Mouse (Mus musculus) C2C12 (cell line): Measurements from ENCODE around the gene Myo6. TPM values are rescaled to one million over a fixed set of nuclear protein-coding genes. Genes with fewer than 3 reads are reported as not detected.

Experiments used
- H3K27me3 ChIP-seq: one replicate; pipeline ENCODE4 v1.6.1; 2011; ENCODE audit not compliant: control insufficient read depth, insufficient read depth, insufficient read length
- H3K36me3 ChIP-seq: one replicate; pipeline ENCODE4 v1.6.1; 2011; ENCODE audit not compliant: control insufficient read depth, insufficient read depth
- H3K4me3 ChIP-seq: one replicate; pipeline ENCODE4 v1.5.1; 2011; ENCODE audit warnings: mild to moderate bottlenecking, control low read depth; ENCODE audit not compliant: poor library complexity, insufficient read depth, severe bottlenecking
- H3K79me2 ChIP-seq: one replicate; pipeline ENCODE4 v1.6.1; 2011; ENCODE audit not compliant: control insufficient read depth, insufficient read depth
- H3K79me3 ChIP-seq: one replicate; pipeline ENCODE4 v1.6.1; 2011; ENCODE audit warnings: low read depth, control low read depth
- H3ac ChIP-seq: one replicate; pipeline ENCODE3; 2011; ENCODE audit warnings: low read depth; ENCODE audit not compliant: control insufficient read depth, insufficient read length
- CEBPB ChIP-seq: IDR thresholded peaks from one replicate; pipeline ENCODE4 v1.6.1; 2011; ENCODE audit warnings: low read depth, mild to moderate bottlenecking, control low read depth, moderate library complexity
- CTCF ChIP-seq: IDR thresholded peaks from one replicate; pipeline ENCODE4 v1.5.1; 2011; ENCODE audit not compliant: control insufficient read depth, insufficient read depth, insufficient read length
- FOSL1 ChIP-seq: IDR thresholded peaks from one replicate; pipeline ENCODE4 v1.8.0; 2011; ENCODE audit warnings: mild to moderate bottlenecking, low read length; ENCODE audit not compliant: poor library complexity, insufficient read depth, severe bottlenecking
- MAX ChIP-seq: IDR thresholded peaks from one replicate; pipeline ENCODE4 v1.6.1; 2011; ENCODE audit warnings: mild to moderate bottlenecking, control low read depth
- MYOD1 ChIP-seq: IDR thresholded peaks from one replicate; pipeline ENCODE4 v1.6.1; 2011; ENCODE audit warnings: low read depth; ENCODE audit not compliant: control insufficient read depth, insufficient read length
- MYOG ChIP-seq: IDR thresholded peaks from one replicate; pipeline ENCODE4 v1.6.1; 2011; ENCODE audit not compliant: control insufficient read depth, insufficient read length; ENCODE audit errors: extremely low read depth
- USF1 ChIP-seq: IDR thresholded peaks from one replicate; pipeline ENCODE4 v1.6.1; 2011; ENCODE audit warnings: low read depth, mild to moderate bottlenecking, control low read depth, moderate library complexity
- polyA plus RNA-seq: library from polyadenylated mRNA; unstranded; fragments of >200 nt; fragmentation: generic; extraction: Trizol; gene quantifications from one replicate; pipeline ENCODE4 v1.2.1, GENCODE M21; 2012; ENCODE audit warnings: missing spikeins

The Myo6 gene
- polyA plus RNA-seq, 1 experiment = 1.3 TPM

- Histone ChIP-seq H3K79me3 (no peaks in the 10 kb centered on the region), H3K79me2 (no peaks in the 10 kb centered on the region), H3K4me3 (no peak overlapping the region), H3K27me3 (no peaks in the 10 kb centered on the region), H3ac (no peak overlapping the region), H3K36me3 (no peaks in the 10 kb centered on the region)
- TF ChIP-seq MYOG (no peak), USF1 (no peak), MAX (no peak), CTCF (no peak), FOSL1 (no peak), MYOD1 (no peak), CEBPB (no peak)
Measured at GRCm38 (mm10) chr9:80280724-80281123, 115.9 kb downstream of the Myo6 start.

GRCm38 (mm10) chr9:80282426-80282825 lies 117.6 kb downstream of the Myo6 start:
- H3K36me3 ChIP-seq = no peaks in the 10 kb centered on the region
- no peaks in the 10 kb centered on the region for H3K79me2 ChIP-seq
- H3ac ChIP-seq = no peak overlapping the region
- TF ChIP-seq MYOG (no peak), FOSL1 (no peak), USF1 (no peak), CEBPB (no peak), MYOD1 (no peak), CTCF (no peak)
- H3K27me3 ChIP-seq = no peaks in the 10 kb centered on the region
- no peak overlapping the region for H3K4me3 ChIP-seq
- no peaks in the 10 kb centered on the region for H3K79me3 ChIP-seq

- no peak for TF ChIP-seq MAX
- no peak for TF ChIP-seq CTCF
- no peak for TF ChIP-seq MYOD1
- no peak for TF ChIP-seq USF1
- TF ChIP-seq CEBPB = no peak
- no peak for TF ChIP-seq MYOG
- no peak for TF ChIP-seq FOSL1
- H3K27me3 ChIP-seq = no peaks in the 10 kb centered on the region
- no peak overlapping the region for H3K4me3 ChIP-seq
- H3K79me3 ChIP-seq = no peaks in the 10 kb centered on the region
- no peak overlapping the region for H3ac ChIP-seq
- H3K36me3 ChIP-seq = no peaks in the 10 kb centered on the region
- H3K79me2 ChIP-seq = no peaks in the 10 kb centered on the region
Measured at GRCm38 (mm10) chr9:80284539-80285174, 119.8 kb downstream of the Myo6 start.

DNA sequence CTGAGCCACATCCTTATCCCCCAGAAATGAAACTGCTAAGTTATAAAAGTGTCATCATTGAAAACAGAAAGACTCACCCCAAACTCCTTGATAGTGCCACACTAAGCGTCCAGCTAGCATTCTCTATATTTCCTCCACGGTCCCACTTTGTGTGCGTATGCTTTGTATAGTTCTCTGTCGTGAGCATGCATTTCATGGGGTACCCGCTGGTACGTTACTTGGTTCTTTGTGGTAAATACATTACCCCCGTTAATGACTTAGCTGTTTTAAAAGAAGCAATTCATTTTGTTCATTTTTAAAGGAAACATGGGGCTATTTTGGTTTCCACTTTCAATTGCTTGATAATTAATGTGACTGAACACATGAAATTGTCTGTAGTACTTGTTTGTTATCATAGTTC lies 122.0 kb downstream of the Myo6 start:
- no peaks in the 10 kb centered on the region for H3K79me2 ChIP-seq
- H3K36me3 ChIP-seq = no peaks in the 10 kb centered on the region
- no peak overlapping the region for H3K4me3 ChIP-seq
- no peaks in the 10 kb centered on the region for H3K27me3 ChIP-seq
- TF ChIP-seq MYOD1 (no peak), MYOG (no peak), USF1 (no peak)
- no peaks in the 10 kb centered on the region for H3K79me3 ChIP-seq
- H3ac ChIP-seq = no peak overlapping the region

DNA sequence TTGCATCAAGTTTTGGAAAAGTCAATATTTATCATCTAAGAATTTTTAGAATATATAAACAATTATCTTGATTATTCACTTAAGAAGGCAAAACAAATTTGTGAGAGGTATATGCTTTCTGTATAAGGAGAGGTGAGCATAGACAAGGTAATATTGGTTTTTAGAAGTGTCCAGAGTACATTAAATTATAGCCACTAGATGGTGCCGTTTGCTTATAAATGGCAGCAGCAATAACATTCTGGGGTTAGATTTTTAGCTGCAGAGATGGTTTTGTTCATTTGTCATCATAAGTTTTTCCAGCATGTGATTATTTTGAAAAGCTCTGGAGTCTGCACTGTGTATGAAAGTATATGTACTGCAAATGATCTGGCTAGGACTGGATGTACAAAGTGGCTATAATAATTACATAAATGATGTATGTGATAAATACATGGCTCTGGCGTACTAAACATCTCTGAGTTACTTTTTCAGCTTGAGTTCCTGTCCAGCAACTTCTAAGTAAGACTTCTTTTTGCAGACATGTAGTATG lies 128.3 kb downstream of the Myo6 start:
- H3K79me3 ChIP-seq = no peaks in the 10 kb centered on the region
- no peak overlapping the region for H3K4me3 ChIP-seq

DNA sequence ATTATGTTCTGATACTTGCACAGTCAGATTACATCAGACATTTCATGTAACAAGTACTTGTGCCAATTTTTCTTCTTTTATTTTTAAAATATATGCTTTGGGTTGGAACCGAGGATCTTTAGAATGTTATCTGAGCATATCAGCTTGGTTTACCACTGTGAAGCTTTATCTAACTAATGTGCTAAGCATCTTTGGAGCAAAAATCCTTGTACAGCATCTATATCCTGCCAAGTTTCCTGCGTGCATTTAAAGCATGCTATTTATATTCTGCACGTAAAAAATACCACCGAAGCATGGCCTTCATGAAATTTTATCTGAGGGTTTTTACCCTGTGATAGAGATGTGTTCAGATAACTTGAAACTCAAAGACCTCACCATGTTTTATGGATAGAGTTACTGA lies 131.3 kb downstream of the Myo6 start:
- TF ChIP-seq MAX (no peak), CEBPB (no peak), USF1 (no peak), MYOD1 (no peak), FOSL1 (no peak), MYOG (no peak)
- Histone ChIP-seq H3K27me3 (no peaks in the 10 kb centered on the region), H3K4me3 (no peak overlapping the region), H3K36me3 (no peaks in the 10 kb centered on the region), H3K79me2 (no peaks in the 10 kb centered on the region), H3K79me3 (no peaks in the 10 kb centered on the region), H3ac (no peak overlapping the region)

More for the DNA sequence above, 128.3 kb downstream of the Myo6 start:
- TF ChIP-seq USF1 = no peak
- TF ChIP-seq MYOD1 = no peak
- TF ChIP-seq MYOG = no peak
- no peak for TF ChIP-seq CTCF
- Histone ChIP-seq H3K27me3 (no peaks in the 10 kb centered on the region), H3K36me3 (no peaks in the 10 kb centered on the region), H3K79me2 (no peaks in the 10 kb centered on the region), H3ac (no peak overlapping the region)
